Mouse (Mus musculus) adrenal gland, adult 10 weeks (tissue): ENCODE data around the gene Ptpn14. TPM values are rescaled to one million over a fixed set of nuclear protein-coding genes. Genes with fewer than 3 reads are reported as not detected.

Source experiments
- polyA plus RNA-seq: library from polyadenylated mRNA; stranded (reverse); fragments of 350-450 nt; fragmentation: Illumina TruSeq; extraction: RNeasy Lipid Tissue Mini Kit (QIAGEN cat#74804); gene quantifications from one replicate; pipeline ENCODE4 v1.2.3, GENCODE M21; 2014; ENCODE audit warnings: low read depth, low replicate concordance

Gene Ptpn14
- polyA plus RNA-seq, result 5.9 TPM

DNA sequence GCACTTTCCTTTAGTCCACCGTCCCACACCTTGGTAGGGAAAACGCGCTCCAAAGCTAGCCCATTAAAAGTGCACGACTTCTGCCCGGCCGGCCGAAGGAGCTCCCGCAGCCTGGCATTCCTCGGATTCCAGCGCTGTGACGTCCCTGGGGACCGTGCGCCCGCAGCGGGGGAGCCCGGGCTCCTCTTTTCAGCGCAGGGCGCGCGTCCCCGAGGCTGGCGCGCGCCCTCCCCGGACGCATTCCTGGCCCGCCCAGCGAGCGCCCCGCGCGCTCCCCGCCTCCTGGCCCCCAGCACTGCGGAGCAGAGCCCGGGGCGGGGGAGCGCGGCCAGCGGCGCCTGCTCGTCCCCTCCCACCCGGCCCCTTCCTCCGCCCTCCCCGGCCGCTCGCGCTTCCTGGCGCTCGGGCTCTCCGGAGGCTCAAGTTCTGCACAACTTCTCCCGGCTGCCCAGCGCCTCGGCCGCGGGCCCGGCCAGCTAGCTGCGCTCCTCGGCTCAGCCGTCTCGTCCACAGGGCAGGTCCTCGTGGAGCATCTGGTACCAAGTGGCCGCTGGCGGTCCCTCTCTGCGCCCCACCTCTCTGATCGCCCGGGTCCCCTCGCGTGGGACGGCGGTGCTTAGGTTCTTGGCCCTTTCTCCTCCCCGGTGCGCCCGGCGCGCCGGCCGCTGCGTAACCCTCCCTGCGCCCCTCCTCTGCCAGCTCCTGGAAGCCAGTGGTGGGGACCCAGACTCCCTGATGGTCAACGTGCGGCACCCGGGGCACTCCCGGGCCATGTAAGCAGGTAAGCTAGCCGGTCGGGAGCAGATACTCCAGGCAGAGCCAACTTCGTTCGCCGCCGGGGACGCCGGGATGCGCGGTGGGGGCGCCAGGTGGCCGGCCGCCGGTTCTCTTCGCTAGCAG is at the start of gene Ptpn14:
TSS of gene Ptpn14 (plus strand) at position 385 of the 900 bp plus-strand sequence.

DNA sequence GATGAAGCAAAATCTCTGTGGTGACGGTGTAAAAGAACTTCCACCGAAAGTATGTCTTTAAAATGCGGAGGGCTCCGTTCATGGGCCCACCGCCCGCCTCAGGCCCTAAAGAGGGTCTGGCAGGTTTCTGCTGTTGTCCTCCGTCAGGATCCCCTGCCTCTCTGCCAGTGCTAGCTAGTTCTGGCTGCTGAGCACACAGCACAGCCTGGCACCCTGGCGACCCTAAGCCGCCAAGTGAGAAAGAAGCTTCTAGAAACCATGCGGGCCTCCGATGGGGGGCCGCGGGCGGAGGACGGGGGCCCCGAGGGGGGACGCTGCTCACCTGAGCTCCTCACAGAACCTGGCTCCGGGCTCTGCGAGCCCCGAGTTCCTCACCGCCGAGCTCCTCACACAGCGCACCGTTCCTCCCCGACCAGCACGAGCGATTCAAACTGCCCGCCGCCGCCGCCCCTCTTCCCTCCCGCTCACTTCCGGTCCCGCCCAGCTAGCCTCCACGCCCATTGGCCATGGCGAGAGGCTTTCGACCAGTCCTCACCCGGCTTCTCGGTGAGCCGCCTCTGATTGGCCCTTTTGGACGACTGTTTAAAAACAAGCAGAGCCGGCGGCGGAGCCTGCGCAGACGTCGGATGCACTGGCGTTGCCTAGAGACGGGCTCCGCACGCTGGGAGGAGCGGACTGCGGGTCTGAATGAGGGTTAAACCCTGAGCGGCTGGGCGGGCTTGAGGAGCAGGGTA is 40.2 kb upstream of the Ptpn14 start, which contains the start of gene Cenpf:
TSS of gene Cenpf (minus strand) at position 433 of the 734 bp plus-strand sequence.

DNA sequence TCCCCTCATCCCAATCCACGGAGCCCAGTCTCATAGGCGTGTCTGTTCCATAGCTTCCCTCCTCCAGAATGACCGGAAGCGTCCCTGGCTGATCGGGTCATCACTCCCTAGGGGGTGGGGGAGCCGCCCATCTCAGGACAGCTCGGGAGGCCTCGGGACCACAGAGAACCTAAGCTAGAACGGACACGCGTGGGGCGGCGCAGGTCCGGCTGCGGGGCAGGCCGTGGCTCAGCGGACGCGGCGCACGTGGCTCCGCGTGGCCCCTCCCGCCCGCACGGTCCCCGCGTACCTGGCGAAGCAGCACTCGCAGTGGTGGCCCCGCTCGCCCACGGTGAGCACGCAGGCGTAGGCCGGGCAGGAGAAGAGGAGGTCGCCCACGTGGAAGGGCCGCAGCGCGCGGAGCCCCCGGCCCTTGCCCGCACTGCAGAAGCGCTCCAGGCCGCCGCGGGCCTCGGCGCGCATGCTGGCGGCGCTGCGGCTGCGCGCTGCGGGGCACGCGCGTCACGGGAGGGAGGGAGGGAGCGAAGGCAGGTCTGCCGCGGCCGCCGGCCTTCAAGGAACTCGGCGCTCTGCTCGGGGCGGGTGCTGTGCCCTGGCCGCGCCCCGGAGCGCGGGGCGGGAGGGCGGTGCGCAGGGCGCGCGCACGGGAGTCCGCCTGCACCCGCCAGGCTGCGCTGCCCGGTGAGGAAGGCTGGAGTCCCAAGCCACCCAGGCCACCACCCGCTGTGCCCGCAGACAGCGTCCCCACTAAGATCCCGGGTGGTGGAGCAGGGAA is 193.9 kb downstream of the Ptpn14 start, which contains the start of gene Smyd2:
TSS of gene Smyd2 (minus strand) at position 546 of the 775 bp plus-strand sequence.

Other genes starting within 250 kb of the Ptpn14 start
- 4.8 TPM for gene Cenpf, start 40.2 kb upstream of the Ptpn14 start, polyA plus RNA-seq
- gene Smyd2, start 194.1 kb downstream of the Ptpn14 start, polyA plus RNA-seq, result 11.8 TPM